Mouse (Mus musculus) CH12.LX (cell line): Measurements from ENCODE around the gene Eya2.

Experiments used
- EP300 ChIP-seq: IDR thresholded peaks from 2 replicates; pipeline ENCODE4 v1.6.1; 2011; ENCODE audit warnings: low read length, improper control_type of control experiment
- MAX ChIP-seq: IDR thresholded peaks from 2 replicates; pipeline ENCODE4 v1.6.1; 2011; ENCODE audit warnings: low read length, improper control_type of control experiment
- MXI1 ChIP-seq: IDR thresholded peaks from 2 replicates; pipeline ENCODE4 v1.6.1; 2011; ENCODE audit warnings: mild to moderate bottlenecking, low read depth, low read length, improper control_type of control experiment
- SIN3A ChIP-seq: IDR thresholded peaks from 2 replicates; pipeline ENCODE4 v1.6.1; 2012; ENCODE audit warnings: low read length, improper control_type of control experiment, inconsistent platforms

- TF ChIP-seq SIN3A (no peak), MAX (no peak), EP300 (no peak), MXI1 (no peak)
These were observed 19.0 kb downstream of the Eya2 start for GRCm38 (mm10) chr2:165613741-165614339.
